ENCODE assay signal across 8 mouse cellular contexts in the genomic region with DNA sequence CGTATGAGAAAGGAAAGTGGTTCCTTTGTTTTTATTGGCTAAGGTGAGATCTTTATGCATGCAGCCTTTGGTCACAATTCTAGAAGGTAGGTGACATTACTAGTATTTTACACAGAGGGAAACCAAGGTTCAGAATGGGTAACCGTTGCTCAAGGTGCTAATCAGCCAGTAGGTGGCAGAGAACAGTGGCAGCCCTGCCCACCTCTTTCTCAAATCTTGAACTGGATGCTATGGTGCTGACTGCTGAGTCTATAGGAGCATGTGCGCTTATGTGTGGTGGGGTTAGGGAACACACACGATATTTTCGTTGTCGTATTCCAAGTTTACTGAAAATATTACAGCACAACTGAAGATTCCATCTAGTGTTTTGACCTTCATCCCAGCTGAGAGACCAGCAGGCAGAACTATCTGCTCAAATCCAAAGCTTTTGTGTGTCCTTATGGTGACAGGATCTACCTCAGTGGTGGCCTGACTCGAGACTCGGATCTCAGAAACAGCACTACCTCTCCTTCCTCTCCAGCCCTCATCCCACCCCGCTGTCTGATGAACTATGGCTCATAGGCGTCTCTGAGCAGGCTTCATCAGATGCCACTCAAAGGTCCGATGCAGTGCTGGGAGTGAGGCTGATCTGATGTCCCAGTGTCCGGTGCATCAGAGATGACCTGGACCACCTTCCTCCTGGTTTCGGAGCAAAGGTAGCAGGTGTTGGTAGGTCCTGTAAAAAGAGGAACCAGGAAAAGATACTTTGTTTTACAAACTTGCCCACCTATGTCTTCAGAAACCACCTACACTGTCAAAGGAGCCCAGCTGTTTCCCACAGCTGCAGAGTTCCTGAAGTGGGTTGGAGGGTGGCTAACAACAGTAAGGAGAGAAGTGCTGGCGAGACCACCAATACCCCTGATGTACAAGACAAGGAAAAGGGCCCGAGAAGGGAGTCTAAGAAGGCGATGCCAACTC. TPM values are rescaled to one million over a fixed set of nuclear protein-coding genes. Genes with fewer than 3 reads are reported as not detected.
DNase-seq lines count a peak whose midpoint lies in the region; ATAC-seq and TF ChIP-seq lines count a peak whose summit lies in the region.

No protein-coding gene starts in this region.

- TF ChIP-seq CTCF in kidney, postnatal 0 days (IDR thresholded peaks at IDR 0.05; ENCODE audit: low read depth): peak; percentile 63
- peak; percentile 54 for TF ChIP-seq CTCF in cortical plate, adult 2 months (IDR thresholded peaks at IDR 0.05; ENCODE audit: extremely low read depth, insufficient read depth, low read length)

- DNase-seq in kidney, postnatal 0 days (ENCODE audit: low spot score): no peak
- DNase-seq in kidney, postnatal 10 days: no peak
- no peak for DNase-seq in right cerebral cortex, postnatal 4 days
- DNase-seq in layer of hippocampus, adult 8-10 months (ENCODE audit: low spot score in 2 of 2): no peak
- DNase-seq in ovary, postnatal 10 days (ENCODE audit: low spot score): no peak

- TF ChIP-seq POLR2A in cortical plate, adult 2 months (IDR thresholded peaks at IDR 0.05; ENCODE audit: extremely low read depth, insufficient read depth, low read length): no peak

- WGBS in kidney, postnatal 0 days: 62% methylated on average over 16 of the region's 16 CpGs
- 69% methylated on average over 16 of the region's 16 CpGs for WGBS in midbrain, embryonic 15.5 days

- ATAC-seq in kidney, postnatal 0 days (replicated peaks; ENCODE audit: low FRiP score, low read depth): no peak
- ATAC-seq in inflammation-experienced regulatory T-cells, adult 6 months: peak; percentile 25
- no peak for ATAC-seq in midbrain, embryonic 15.5 days (replicated peaks)

- H3K4me2 ChIP-seq in kidney, postnatal 0 days (ENCODE audit: low read length): peak overlapping the region; percentile 59
- H3K4me2 ChIP-seq in midbrain, embryonic 15.5 days: peak overlapping the region; percentile 75

- H3K27me3 ChIP-seq in kidney, postnatal 0 days (ENCODE audit: insufficient read depth, low read length): no peaks in the 10 kb centered on the region
- no peaks in the 10 kb centered on the region for H3K27me3 ChIP-seq in midbrain, embryonic 15.5 days (replicated peaks)

- H3K4me1 ChIP-seq in kidney, postnatal 0 days (replicated peaks; ENCODE audit: insufficient read depth, low read length): peaks cover 55% of the 10 kb centered on the region
- peaks cover 8% of the 10 kb centered on the region for H3K4me1 ChIP-seq in cortical plate, adult 2 months (ENCODE audit: control insufficient read depth, insufficient read depth, low read length)
- H3K4me1 ChIP-seq in midbrain, embryonic 15.5 days: peaks cover 41% of the 10 kb centered on the region

- no peaks in the 10 kb centered on the region for H3K36me3 ChIP-seq in kidney, postnatal 0 days (ENCODE audit: insufficient read depth, low read length)
- no peaks in the 10 kb centered on the region for H3K36me3 ChIP-seq in midbrain, embryonic 15.5 days (replicated peaks)

- peak overlapping the region; percentile 98 for H3K27ac ChIP-seq in kidney, postnatal 0 days
- H3K27ac ChIP-seq in cortical plate, adult 2 months (ENCODE audit: insufficient read depth, low read length): peak overlapping the region; percentile 8
- peak overlapping the region; percentile 93 for H3K27ac ChIP-seq in midbrain, embryonic 15.5 days

- H3K9ac ChIP-seq in kidney, postnatal 0 days (ENCODE audit: low read depth, low read length): peak overlapping the region; percentile 59; the same call in 1 of the 2 replicates
- H3K9ac ChIP-seq in midbrain, embryonic 15.5 days: peak overlapping the region; percentile 45; the same call in 1 of the 2 replicates

- no peaks in the 10 kb centered on the region for H3K9me3 ChIP-seq in kidney, postnatal 0 days (replicated peaks; ENCODE audit: low read length)
- H3K9me3 ChIP-seq in midbrain, embryonic 15.5 days: no peaks in the 10 kb centered on the region

- H3K4me3 ChIP-seq in kidney, postnatal 0 days (replicated peaks; ENCODE audit: low read depth, low read length): no peak overlapping the region
- no peak overlapping the region for H3K4me3 ChIP-seq in cortical plate, adult 2 months (ENCODE audit: insufficient read depth, low read length)
- peak overlapping the region; percentile 41 for H3K4me3 ChIP-seq in midbrain, embryonic 15.5 days

RNA-seq across cellular contexts. Expression of a gene that starts 18.9 kb away (rescaled TPM):
- polyA plus RNA-seq in kidney, postnatal 0 days (2015; fragmentation: Nextera tagmentation; extraction: Ambion mirVana): 37.5 and 39.2 TPM in 2 replicates
- polyA plus RNA-seq in cortical plate, adult 2 months (2012; rRNA removed): 16.0 and 19.8 TPM in 2 replicates
- polyA plus RNA-seq in inflammation-experienced regulatory T-cells, adult 6 months (2017; shearing (Covaris generic)): 100 to 1,000 TPM; 168 to 251 (median 221) TPM
- polyA plus RNA-seq in midbrain, embryonic 15.5 days (2015; fragmentation: Nextera tagmentation; extraction: Ambion mirVana): 37.2 and 42.2 TPM in 2 replicates
- total RNA-seq in layer of hippocampus, adult 8-10 months (2022): 10 to 100 TPM; 14.4 to 18.4 (median 17.3) TPM

RNA-seq across cellular contexts. Expression of a gene that starts 23.0 kb away (rescaled TPM):
- 7.8 and 9.4 TPM in 2 replicates for polyA plus RNA-seq in kidney, postnatal 0 days (2015; fragmentation: Nextera tagmentation; extraction: Ambion mirVana)
- 11.4 and 13.7 TPM in 2 replicates for polyA plus RNA-seq in cortical plate, adult 2 months (2012; rRNA removed)
- not detected for polyA plus RNA-seq in inflammation-experienced regulatory T-cells, adult 6 months (2017; shearing (Covaris generic))
- polyA plus RNA-seq in midbrain, embryonic 15.5 days (2015; fragmentation: Nextera tagmentation; extraction: Ambion mirVana): 15.2 and 21.1 TPM in 2 replicates
- total RNA-seq in layer of hippocampus, adult 8-10 months (2022): 10 to 100 TPM in 3 of 4 experiments, 1 to 10 TPM in 1; 8.4 to 11.4 (median 10.1) TPM

RNA-seq across cellular contexts. Expression of a gene that starts 51.0 kb away (rescaled TPM):
- polyA plus RNA-seq in kidney, postnatal 0 days (2015; fragmentation: Nextera tagmentation; extraction: Ambion mirVana): 0.41 and 0.58 TPM in 2 replicates
- 0.13 and 0.19 TPM in 2 replicates for polyA plus RNA-seq in cortical plate, adult 2 months (2012; rRNA removed)
- polyA plus RNA-seq in inflammation-experienced regulatory T-cells, adult 6 months (2017; shearing (Covaris generic)): not detected
- polyA plus RNA-seq in midbrain, embryonic 15.5 days (2015; fragmentation: Nextera tagmentation; extraction: Ambion mirVana): 0.09 and 0.10 TPM in 2 replicates
- under 1 TPM in 1 of 4 experiments, not detected in 3; 0.32 TPM for total RNA-seq in layer of hippocampus, adult 8-10 months (2022)

Comparison
In these comparisons a context has a peak if more than half of its experiments do, and no peak if none do; other contexts are left out.
1. H3K27ac ChIP-seq: peak in every context shown above with its lines; median percentile 98 in kidney, postnatal 0 days; 93 in midbrain, embryonic 15.5 days; 8 in cortical plate, adult 2 months.